Mouse (Mus musculus): ENCODE results near the gene Btbd1. TPM values are rescaled to one million over a fixed set of nuclear protein-coding genes. Genes with fewer than 3 reads are reported as not detected.

Gene Btbd1
- polyA plus RNA-seq, 1 experiment from 2014 or later, result 16.6 TPM

GRCm38 (mm10) chr7:81788536-81788935 is 40.7 kb downstream of the Btbd1 start:
- Histone ChIP-seq H3K27ac (ENCODE audit: low read depth) (peak overlapping the region; percentile 98), H3K9ac (replicated peaks) (peak overlapping the region; percentile 81), H3K9me3 (ENCODE audit: low read length) (no peaks in the 10 kb centered on the region), H3K4me1 (ENCODE audit: insufficient read depth) (peaks cover 10% of the 10 kb centered on the region), H3K36me3 (replicated peaks; ENCODE audit: insufficient read depth, low read length) (no peaks in the 10 kb centered on the region; the same call in 1 of the 2 replicates), H3K4me3 (ENCODE audit: low read depth, low read length) (peak overlapping the region; percentile 72), H3K4me2 (ENCODE audit: low read depth, low read length) (peak overlapping the region; percentile 94), H3K27me3 (ENCODE audit: insufficient read depth, low read length) (no peaks in the 10 kb centered on the region)
- TF ChIP-seq CTCF (IDR thresholded peaks at IDR 0.05; ENCODE audit: low read depth), result no peak
- TF ChIP-seq EP300 (IDR thresholded peaks at IDR 0.05; ENCODE audit: low read depth), result no peak
- 6% methylated on average over 5 of the region's 5 CpGs for WGBS (ENCODE audit: insufficient replicate concordance)
- 0 out of 2 replicates have a peak, but pooled peaks have one; percentile 20 for ATAC-seq
- peak; percentile 23 for DNase-seq

GRCm38 (mm10) chr7:81777667-81778218 is 51.5 kb downstream of the Btbd1 start:
- WGBS (ENCODE audit: insufficient replicate concordance), result 65% methylated on average over 10 of the region's 10 CpGs
- TF ChIP-seq EP300 (IDR thresholded peaks at IDR 0.05; ENCODE audit: low read depth) (no peak), CTCF (IDR thresholded peaks at IDR 0.05; ENCODE audit: low read depth) (peak; percentile 60)
- H3K9ac ChIP-seq (replicated peaks), result no peak overlapping the region

GRCm38 (mm10) chr7:81775325-81775724 is 53.9 kb downstream of the Btbd1 start:
- no peak overlapping the region for H3K27ac ChIP-seq (ENCODE audit: low read depth)
- H3K36me3 ChIP-seq (replicated peaks; ENCODE audit: insufficient read depth, low read length), result peaks cover 6% of the 10 kb centered on the region
- H3K4me2 ChIP-seq (ENCODE audit: low read depth, low read length), result no peak overlapping the region
- WGBS (ENCODE audit: insufficient replicate concordance), result 83% methylated on average over 5 of the region's 5 CpGs
- ATAC-seq (no peak), DNase-seq (no peak)
- H3K9ac ChIP-seq (replicated peaks), result no peak overlapping the region
- H3K9me3 ChIP-seq (ENCODE audit: low read length), result no peaks in the 10 kb centered on the region
- no peak overlapping the region for H3K4me3 ChIP-seq (ENCODE audit: low read depth, low read length)
- no peak for TF ChIP-seq CTCF (IDR thresholded peaks at IDR 0.05; ENCODE audit: low read depth)
- TF ChIP-seq EP300 (IDR thresholded peaks at IDR 0.05; ENCODE audit: low read depth), result no peak
- H3K27me3 ChIP-seq (ENCODE audit: insufficient read depth, low read length), result no peaks in the 10 kb centered on the region
- H3K4me1 ChIP-seq (ENCODE audit: insufficient read depth), result peaks cover 3% of the 10 kb centered on the region; the same call in 1 of the 2 replicates

More at GRCm38 (mm10) chr7:81777667-81778218, 51.5 kb downstream of the Btbd1 start:
- Histone ChIP-seq H3K27ac (ENCODE audit: low read depth) (no peak overlapping the region), H3K4me2 (ENCODE audit: low read depth, low read length) (no peak overlapping the region), H3K4me3 (ENCODE audit: low read depth, low read length) (no peak overlapping the region), H3K4me1 (ENCODE audit: insufficient read depth) (peaks cover 3% of the 10 kb centered on the region; the same call in 1 of the 2 replicates), H3K36me3 (replicated peaks; ENCODE audit: insufficient read depth, low read length) (peaks cover 24% of the 10 kb centered on the region), H3K9me3 (ENCODE audit: low read length) (no peaks in the 10 kb centered on the region), H3K27me3 (ENCODE audit: insufficient read depth, low read length) (no peaks in the 10 kb centered on the region)
- no peak for DNase-seq
- no peak for ATAC-seq

- Histone ChIP-seq H3K9me3 (ENCODE audit: low read length) (no peaks in the 10 kb centered on the region), H3K4me3 (ENCODE audit: low read depth, low read length) (no peak overlapping the region), H3K9ac (replicated peaks) (no peak overlapping the region), H3K4me2 (ENCODE audit: low read depth, low read length) (no peak overlapping the region), H3K27ac (ENCODE audit: low read depth) (no peak overlapping the region), H3K27me3 (ENCODE audit: insufficient read depth, low read length) (no peaks in the 10 kb centered on the region), H3K4me1 (ENCODE audit: insufficient read depth) (peaks cover 3% of the 10 kb centered on the region; the same call in 1 of the 2 replicates), H3K36me3 (replicated peaks; ENCODE audit: insufficient read depth, low read length) (no peaks in the 10 kb centered on the region)
- no peak for TF ChIP-seq EP300 (IDR thresholded peaks at IDR 0.05; ENCODE audit: low read depth)
- no peak for DNase-seq
- ATAC-seq, result no peak
- 61% methylated on average over 10 of the region's 10 CpGs for WGBS (ENCODE audit: insufficient replicate concordance)
Measured at GRCm38 (mm10) chr7:81772786-81773539, 56.3 kb downstream of the Btbd1 start.

GRCm38 (mm10) chr7:81763110-81763845 is 66.0 kb downstream of the Btbd1 start:
- H3K36me3 ChIP-seq (replicated peaks; ENCODE audit: insufficient read depth, low read length), result no peaks in the 10 kb centered on the region
- H3K4me1 ChIP-seq (ENCODE audit: insufficient read depth), result peaks cover 15% of the 10 kb centered on the region
- WGBS (ENCODE audit: insufficient replicate concordance), result 1% methylated on average over 60 of the region's 60 CpGs
- H3K4me2 ChIP-seq (ENCODE audit: low read depth, low read length), result peak overlapping the region; percentile 99
- H3K27ac ChIP-seq (ENCODE audit: low read depth), result peak overlapping the region; percentile 92
- TF ChIP-seq EP300 (IDR thresholded peaks at IDR 0.05; ENCODE audit: low read depth) (no peak), CTCF (IDR thresholded peaks at IDR 0.05; ENCODE audit: low read depth) (peak; percentile 66)
- no peaks in the 10 kb centered on the region for H3K27me3 ChIP-seq (ENCODE audit: insufficient read depth, low read length)
- ATAC-seq, result peak; percentile 80
- no peaks in the 10 kb centered on the region for H3K9me3 ChIP-seq (ENCODE audit: low read length)
- DNase-seq, result peak; percentile 59
- H3K4me3 ChIP-seq (ENCODE audit: low read depth, low read length), result peak overlapping the region; percentile 95
- H3K9ac ChIP-seq (replicated peaks), result peak overlapping the region; percentile 98
